Mouse (Mus musculus): Measurements from ENCODE around the gene Gyg.

The Gyg gene

GRCm38 (mm10) chr3:20154531-20155367, at the start of gene Gyg:
Gyg (minus strand) TSS chr3:20155317.
- DNase-seq (ENCODE audit: low spot score in 2 of 2), result peak; percentile 26 to 31

GRCm38 (mm10) chr3:20198869-20199268, 43.8 kb upstream of the Gyg start:
- peak; percentile 29 to 35 for DNase-seq (ENCODE audit: low spot score in 2 of 2)

GRCm38 (mm10) chr3:20197878-20198277, 42.8 kb upstream of the Gyg start:
- no peak for DNase-seq (ENCODE audit: low spot score in 2 of 2)

- no peak for DNase-seq (ENCODE audit: low spot score in 2 of 2)
Measured at GRCm38 (mm10) chr3:20188976-20189675, 34.0 kb upstream of the Gyg start.

GRCm38 (mm10) chr3:20172394-20172793, 17.3 kb upstream of the Gyg start:
- DNase-seq (ENCODE audit: low spot score in 2 of 2), result no peak

DNA sequence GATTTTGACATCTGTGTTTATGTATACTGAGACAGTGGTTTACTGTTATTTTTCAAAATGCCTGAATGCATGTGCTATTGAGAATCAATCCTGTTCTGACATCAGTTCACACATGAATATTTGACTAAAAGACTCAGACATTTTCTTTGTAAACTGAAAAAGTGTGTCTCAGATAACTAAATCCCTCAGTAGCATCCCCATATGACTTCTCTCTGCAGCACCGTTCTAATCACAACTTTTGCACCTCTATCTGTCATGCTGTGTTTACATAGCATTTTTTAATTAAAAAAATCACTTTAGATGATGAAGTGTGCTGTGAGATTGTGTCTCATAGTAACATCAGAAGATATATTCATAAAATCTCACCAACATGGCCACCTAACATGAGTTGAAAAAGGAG, 12.4 kb upstream of the Gyg start:
- DNase-seq (ENCODE audit: low spot score in 2 of 2), result no peak

GRCm38 (mm10) chr3:20155476-20155875, 359 bp upstream of the Gyg start:
- no peak for DNase-seq (ENCODE audit: low spot score in 2 of 2)

GRCm38 (mm10) chr3:20151651-20152050, 3.5 kb downstream of the Gyg start:
- DNase-seq (ENCODE audit: low spot score in 2 of 2), result no peak

GRCm38 (mm10) chr3:20150511-20150910, 4.6 kb downstream of the Gyg start:
- no peak for DNase-seq (ENCODE audit: low spot score in 2 of 2)

- DNase-seq (ENCODE audit: low spot score in 2 of 2), result no peak
Measured at GRCm38 (mm10) chr3:20147647-20148046, 7.5 kb downstream of the Gyg start.

DNA sequence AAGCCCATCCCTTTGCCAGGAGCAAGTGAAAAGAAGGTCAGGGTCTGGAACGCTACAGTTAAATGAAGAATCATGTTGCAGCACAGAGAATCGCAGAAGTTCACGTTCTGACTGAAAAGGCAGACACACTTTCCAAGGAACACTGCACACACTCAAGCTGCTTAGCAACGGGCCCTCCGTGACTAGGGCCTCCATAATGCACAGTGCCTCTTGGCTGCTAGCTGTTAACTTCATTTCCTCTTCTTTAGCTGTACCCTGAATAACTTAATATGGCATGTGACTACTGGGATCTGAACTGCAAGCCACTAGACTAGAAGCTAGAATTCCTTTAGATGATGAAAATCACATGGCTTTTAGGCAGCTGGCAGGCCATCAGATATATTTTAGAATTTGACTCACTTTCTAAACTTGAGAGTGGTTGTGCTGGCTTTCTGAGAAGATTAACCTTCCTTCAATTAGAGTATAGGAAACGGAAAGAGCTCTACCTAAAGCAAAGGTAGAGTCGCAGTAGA, 8.2 kb downstream of the Gyg start:
- DNase-seq (ENCODE audit: low spot score in 2 of 2), result no peak

- DNase-seq (ENCODE audit: low spot score in 2 of 2), result no peak
Measured at GRCm38 (mm10) chr3:20145696-20146113, 9.4 kb downstream of the Gyg start.

DNA sequence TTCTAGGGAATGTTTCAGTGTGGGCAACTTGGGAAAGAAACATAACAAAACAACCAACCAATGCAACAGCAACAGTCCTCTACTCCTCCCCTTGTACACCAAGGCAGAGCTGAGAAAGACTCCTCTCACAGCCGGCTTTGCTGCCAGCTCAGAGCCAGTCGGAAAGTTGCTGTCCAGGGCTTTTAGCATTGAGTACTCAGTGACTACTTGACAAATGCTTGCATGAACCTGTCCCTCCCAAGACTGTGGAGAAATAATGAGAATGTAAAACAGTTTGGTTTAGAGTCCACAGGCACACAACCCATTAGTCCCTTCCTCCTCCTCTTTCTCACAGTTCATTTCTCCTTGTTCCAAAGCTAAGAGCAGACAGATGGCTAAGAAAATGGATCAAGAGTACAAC, 10.7 kb downstream of the Gyg start:
- no peak for DNase-seq (ENCODE audit: low spot score in 2 of 2)

GRCm38 (mm10) chr3:20143726-20144125, 11.4 kb downstream of the Gyg start:
- DNase-seq (ENCODE audit: low spot score in 2 of 2), result no peak

GRCm38 (mm10) chr3:20142576-20142975, 12.5 kb downstream of the Gyg start:
- no peak for DNase-seq (ENCODE audit: low spot score in 2 of 2)

DNA sequence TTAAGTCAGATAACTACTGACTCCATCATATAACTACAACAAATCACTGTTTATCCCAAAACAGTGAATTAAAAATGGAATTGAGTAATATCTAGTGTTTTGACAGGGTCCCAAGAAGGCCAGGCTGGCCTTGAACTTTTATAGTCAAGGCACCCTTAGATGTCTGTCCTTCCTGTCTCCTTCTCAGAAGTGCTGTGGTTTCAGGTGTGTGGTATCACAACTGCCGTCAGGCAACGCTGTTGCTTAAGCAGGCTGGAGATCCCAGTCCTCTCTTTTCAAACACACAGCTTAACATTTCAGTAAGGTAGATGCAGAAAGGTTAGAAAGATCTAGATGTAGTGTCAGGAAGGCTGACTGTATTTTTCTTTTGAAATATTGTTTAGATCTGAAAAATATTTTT, 13.0 kb downstream of the Gyg start:
- DNase-seq (ENCODE audit: low spot score in 2 of 2), result no peak

GRCm38 (mm10) chr3:20141679-20142078, 13.4 kb downstream of the Gyg start:
- no peak for DNase-seq (ENCODE audit: low spot score in 2 of 2)

DNA sequence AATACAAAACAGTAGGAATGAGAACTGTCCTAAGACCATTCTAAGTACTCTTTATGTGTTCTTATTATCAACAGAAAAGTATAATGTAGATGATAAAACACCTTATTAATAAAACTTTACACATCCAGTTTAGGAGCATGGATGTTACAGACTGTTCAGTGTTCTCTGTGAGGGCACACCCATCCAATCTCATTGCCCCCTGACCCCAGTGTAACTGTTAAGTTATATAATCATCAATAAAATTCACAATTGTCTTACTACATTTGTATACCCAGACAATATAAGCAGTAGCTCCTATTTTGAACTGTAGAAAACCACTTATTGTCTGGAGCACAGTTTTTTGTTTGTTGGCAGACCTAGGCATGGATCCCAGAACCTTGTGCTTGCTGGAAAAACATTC, 13.9 kb downstream of the Gyg start:
- DNase-seq (ENCODE audit: low spot score in 2 of 2), result no peak

DNA sequence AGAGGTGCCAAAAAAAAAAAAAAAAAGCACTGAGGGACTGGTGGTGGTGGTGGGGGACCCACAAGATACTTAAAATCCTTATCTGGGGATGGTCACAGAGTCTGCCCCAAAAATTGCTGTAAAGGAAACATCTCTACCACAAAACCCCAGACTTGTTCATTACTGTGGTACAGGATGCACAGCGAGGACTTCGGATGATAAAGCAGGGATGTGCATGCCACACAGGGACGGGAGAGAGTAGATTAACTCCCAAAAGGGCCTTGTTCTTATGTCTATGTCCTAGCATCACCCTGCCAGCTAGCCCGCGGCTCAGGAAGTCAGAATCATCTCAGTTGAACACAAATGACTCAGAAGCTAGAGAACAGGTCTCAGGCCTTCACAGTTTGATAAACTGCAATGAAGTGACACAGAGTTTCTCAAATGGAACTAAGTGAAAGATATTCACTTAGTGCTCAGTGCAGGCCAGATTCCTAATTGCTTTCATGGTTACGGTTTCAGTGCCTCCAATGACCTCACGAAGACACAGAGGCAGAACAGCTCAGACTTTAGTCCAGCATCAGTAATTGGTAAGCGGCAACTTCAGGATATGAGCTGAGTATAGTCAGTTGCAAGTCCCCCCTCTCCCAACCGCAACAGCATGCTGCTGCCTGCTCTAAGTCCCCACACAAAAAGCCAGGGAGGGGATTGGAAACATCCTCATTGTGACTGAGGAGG, 18.1 kb downstream of the Gyg start:
- no peak for DNase-seq (ENCODE audit: low spot score in 2 of 2)

- DNase-seq (ENCODE audit: low spot score in 2 of 2), result no peak
Measured at GRCm38 (mm10) chr3:20134545-20134944, 20.6 kb downstream of the Gyg start.

GRCm38 (mm10) chr3:20133745-20134144, 21.4 kb downstream of the Gyg start:
- DNase-seq (ENCODE audit: low spot score in 2 of 2), result no peak

- no peak for DNase-seq (ENCODE audit: low spot score in 2 of 2)
Measured at GRCm38 (mm10) chr3:20132731-20133130, 22.4 kb downstream of the Gyg start.

All from frontal cortex, postnatal 25 days (tissue).